Mouse (Mus musculus): ENCODE measurements around the gene Sec23ip. TPM values are rescaled to one million over a fixed set of nuclear protein-coding genes. Genes with fewer than 3 reads are reported as not detected.
A peak's percentile ranks its signal among the peaks of the same experiment; 100 is the strongest.

Gene Sec23ip
- polyA plus RNA-seq, 1 experiment from 2014 or later, result 38.4 TPM

GRCm38 (mm10) chr7:128731585-128731984 is 13.2 kb upstream of the Sec23ip start:
- 76% methylated on average over 2 of the region's 2 CpGs for WGBS
- H3K27ac ChIP-seq (ENCODE audit: low read depth, low read length), result no peak overlapping the region
- no peak overlapping the region for H3K4me3 ChIP-seq (ENCODE audit: low read length)
- H3K9ac ChIP-seq (ENCODE audit: low read depth, low read length), result no peak overlapping the region
- H3K4me2 ChIP-seq (replicated peaks; ENCODE audit: low read depth, low read length), result no peak overlapping the region
- no peak for ATAC-seq (ENCODE audit: low FRiP score, low TSS enrichment)
- no peaks in the 10 kb centered on the region for H3K4me1 ChIP-seq (ENCODE audit: control insufficient read depth, insufficient read depth, low read length)
- no peaks in the 10 kb centered on the region for H3K27me3 ChIP-seq (ENCODE audit: control insufficient read depth, insufficient read depth, low read length)
- no peaks in the 10 kb centered on the region for H3K36me3 ChIP-seq (ENCODE audit: control insufficient read depth, insufficient read depth, low read length)
- no peaks in the 10 kb centered on the region for H3K9me3 ChIP-seq (ENCODE audit: control insufficient read depth, low read length)

- H3K9me3 ChIP-seq (ENCODE audit: control insufficient read depth, low read length), result no peaks in the 10 kb centered on the region
- peaks cover 15% of the 10 kb centered on the region for H3K4me1 ChIP-seq (ENCODE audit: control insufficient read depth, insufficient read depth, low read length)
- no peak for ATAC-seq (ENCODE audit: low FRiP score, low TSS enrichment)
- H3K9ac ChIP-seq (ENCODE audit: low read depth, low read length), result peak overlapping the region; percentile 98; the same call in 1 of the 2 replicates
- H3K36me3 ChIP-seq (ENCODE audit: control insufficient read depth, insufficient read depth, low read length), result no peaks in the 10 kb centered on the region
- no peak overlapping the region for H3K27ac ChIP-seq (ENCODE audit: low read depth, low read length)
- H3K4me2 ChIP-seq (replicated peaks; ENCODE audit: low read depth, low read length), result peak overlapping the region; percentile 90
- no peaks in the 10 kb centered on the region for H3K27me3 ChIP-seq (ENCODE audit: control insufficient read depth, insufficient read depth, low read length)
- H3K4me3 ChIP-seq (ENCODE audit: low read length), result peak overlapping the region; percentile 98; the same call in 1 of the 2 replicates
- 67% methylated on average over 5 of the region's 5 CpGs for WGBS
These were observed 6.7 kb upstream of the Sec23ip start for GRCm38 (mm10) chr7:128738041-128738440.

- Histone ChIP-seq H3K36me3 (ENCODE audit: control insufficient read depth, insufficient read depth, low read length) (no peaks in the 10 kb centered on the region), H3K9ac (ENCODE audit: low read depth, low read length) (peak overlapping the region; percentile 98), H3K4me3 (ENCODE audit: low read length) (peak overlapping the region; percentile 98), H3K4me2 (replicated peaks; ENCODE audit: low read depth, low read length) (peak overlapping the region; percentile 90), H3K9me3 (ENCODE audit: control insufficient read depth, low read length) (no peaks in the 10 kb centered on the region), H3K27ac (ENCODE audit: low read depth, low read length) (no peak overlapping the region), H3K27me3 (ENCODE audit: control insufficient read depth, insufficient read depth, low read length) (no peaks in the 10 kb centered on the region), H3K4me1 (ENCODE audit: control insufficient read depth, insufficient read depth, low read length) (peaks cover 17% of the 10 kb centered on the region)
- ATAC-seq (ENCODE audit: low FRiP score, low TSS enrichment), result no peak
- WGBS, result 2% methylated on average over 15 of the region's 15 CpGs
These were observed 5.7 kb upstream of the Sec23ip start for GRCm38 (mm10) chr7:128739116-128739461.

- Histone ChIP-seq H3K36me3 (ENCODE audit: control insufficient read depth, insufficient read depth, low read length) (no peaks in the 10 kb centered on the region), H3K9me3 (ENCODE audit: control insufficient read depth, low read length) (no peaks in the 10 kb centered on the region), H3K4me3 (ENCODE audit: low read length) (peak overlapping the region; percentile 98), H3K9ac (ENCODE audit: low read depth, low read length) (peak overlapping the region; percentile 98), H3K27me3 (ENCODE audit: control insufficient read depth, insufficient read depth, low read length) (no peaks in the 10 kb centered on the region), H3K4me1 (ENCODE audit: control insufficient read depth, insufficient read depth, low read length) (peaks cover 19% of the 10 kb centered on the region), H3K4me2 (replicated peaks; ENCODE audit: low read depth, low read length) (peak overlapping the region; percentile 90), H3K27ac (ENCODE audit: low read depth, low read length) (peak overlapping the region; percentile 87; the same call in 1 of the 2 replicates)
- peak; percentile 45 for ATAC-seq (ENCODE audit: low FRiP score, low TSS enrichment)
- under 1% methylated on average over 75 of the region's 80 CpGs for WGBS
These were observed 5.1 kb upstream of the Sec23ip start for GRCm38 (mm10) chr7:128739462-128740277.

- Histone ChIP-seq H3K27ac (ENCODE audit: low read depth, low read length) (peak within 1 kb of the TSS; percentile 87; the same call in 1 of the 2 replicates), H3K9me3 (ENCODE audit: control insufficient read depth, low read length) (no peaks in the 10 kb centered on the region), H3K4me3 (ENCODE audit: low read length) (peak within 1 kb of the TSS; percentile 98), H3K4me2 (replicated peaks; ENCODE audit: low read depth, low read length) (peak within 1 kb of the TSS; percentile 90), H3K36me3 (ENCODE audit: control insufficient read depth, insufficient read depth, low read length) (no peaks in the 10 kb centered on the region), H3K4me1 (ENCODE audit: control insufficient read depth, insufficient read depth, low read length) (peaks cover 19% of the 10 kb centered on the region), H3K9ac (ENCODE audit: low read depth, low read length) (peak within 1 kb of the TSS; percentile 98), H3K27me3 (ENCODE audit: control insufficient read depth, insufficient read depth, low read length) (no peaks in the 10 kb centered on the region)
- ATAC-seq (ENCODE audit: low FRiP score, low TSS enrichment), result peak; percentile 88
- WGBS, result under 1% methylated on average over 28 of the region's 35 CpGs
These were observed 4.4 kb upstream of the Sec23ip start, which contains the start of gene Mcmbp for GRCm38 (mm10) chr7:128740334-128740733. Mcmbp (minus strand) TSS chr7:128740495.

GRCm38 (mm10) chr7:128743898-128744297 is 845 bp upstream of the Sec23ip start:
- H3K4me1 ChIP-seq (ENCODE audit: control insufficient read depth, insufficient read depth, low read length), result peaks cover 23% of the 10 kb centered on the region
- peak overlapping the region; percentile 64 for H3K4me2 ChIP-seq (replicated peaks; ENCODE audit: low read depth, low read length)
- H3K9me3 ChIP-seq (ENCODE audit: control insufficient read depth, low read length), result no peaks in the 10 kb centered on the region
- no peaks in the 10 kb centered on the region for H3K27me3 ChIP-seq (ENCODE audit: control insufficient read depth, insufficient read depth, low read length)
- ATAC-seq (ENCODE audit: low FRiP score, low TSS enrichment), result no peak
- H3K4me3 ChIP-seq (ENCODE audit: low read length), result peak overlapping the region; percentile 96
- WGBS, result 63% methylated on average over 2 of the region's 2 CpGs
- H3K36me3 ChIP-seq (ENCODE audit: control insufficient read depth, insufficient read depth, low read length), result no peaks in the 10 kb centered on the region
- H3K27ac ChIP-seq (ENCODE audit: low read depth, low read length), result no peak overlapping the region
- H3K9ac ChIP-seq (ENCODE audit: low read depth, low read length), result no peak overlapping the region

- ATAC-seq (ENCODE audit: low FRiP score, low TSS enrichment), result no peak
- H3K9ac ChIP-seq (ENCODE audit: low read depth, low read length), result peak overlapping the region; percentile 86; the same call in 1 of the 2 replicates
- WGBS, result 92% methylated on average over 10 of the region's 10 CpGs
- peaks cover 22% of the 10 kb centered on the region for H3K4me1 ChIP-seq (ENCODE audit: control insufficient read depth, insufficient read depth, low read length)
- peak overlapping the region; percentile 96 for H3K4me3 ChIP-seq (ENCODE audit: low read length)
- peaks cover 13% of the 10 kb centered on the region for H3K36me3 ChIP-seq (ENCODE audit: control insufficient read depth, insufficient read depth, low read length)
- H3K27ac ChIP-seq (ENCODE audit: low read depth, low read length), result no peak overlapping the region
- no peaks in the 10 kb centered on the region for H3K9me3 ChIP-seq (ENCODE audit: control insufficient read depth, low read length)
- no peaks in the 10 kb centered on the region for H3K27me3 ChIP-seq (ENCODE audit: control insufficient read depth, insufficient read depth, low read length)
- H3K4me2 ChIP-seq (replicated peaks; ENCODE audit: low read depth, low read length), result peak overlapping the region; percentile 78
These were observed 1.4 kb downstream of the Sec23ip start for GRCm38 (mm10) chr7:128746151-128746550.

GRCm38 (mm10) chr7:128748758-128749157 is 4.0 kb downstream of the Sec23ip start:
- Histone ChIP-seq H3K9me3 (ENCODE audit: control insufficient read depth, low read length) (no peaks in the 10 kb centered on the region), H3K36me3 (ENCODE audit: control insufficient read depth, insufficient read depth, low read length) (peaks cover 37% of the 10 kb centered on the region), H3K4me2 (replicated peaks; ENCODE audit: low read depth, low read length) (no peak overlapping the region), H3K4me3 (ENCODE audit: low read length) (no peak overlapping the region), H3K27ac (ENCODE audit: low read depth, low read length) (no peak overlapping the region), H3K9ac (ENCODE audit: low read depth, low read length) (no peak overlapping the region), H3K4me1 (ENCODE audit: control insufficient read depth, insufficient read depth, low read length) (peaks cover 22% of the 10 kb centered on the region), H3K27me3 (ENCODE audit: control insufficient read depth, insufficient read depth, low read length) (no peaks in the 10 kb centered on the region)
- no peak for ATAC-seq (ENCODE audit: low FRiP score, low TSS enrichment)
- WGBS, result 65% methylated on average over 3 of the region's 3 CpGs

GRCm38 (mm10) chr7:128750296-128750695 is 5.6 kb downstream of the Sec23ip start:
- WGBS, result 86% methylated on average over 9 of the region's 9 CpGs
- Histone ChIP-seq H3K9ac (ENCODE audit: low read depth, low read length) (no peak overlapping the region), H3K9me3 (ENCODE audit: control insufficient read depth, low read length) (no peaks in the 10 kb centered on the region), H3K4me1 (ENCODE audit: control insufficient read depth, insufficient read depth, low read length) (peaks cover 19% of the 10 kb centered on the region), H3K36me3 (ENCODE audit: control insufficient read depth, insufficient read depth, low read length) (peaks cover 53% of the 10 kb centered on the region), H3K4me3 (ENCODE audit: low read length) (no peak overlapping the region), H3K27ac (ENCODE audit: low read depth, low read length) (no peak overlapping the region), H3K27me3 (ENCODE audit: control insufficient read depth, insufficient read depth, low read length) (no peaks in the 10 kb centered on the region), H3K4me2 (replicated peaks; ENCODE audit: low read depth, low read length) (no peak overlapping the region)
- ATAC-seq (ENCODE audit: low FRiP score, low TSS enrichment), result no peak
